Mouse (Mus musculus): ENCODE measurements around the gene Clec12b. TPM values are rescaled to one million over a fixed set of nuclear protein-coding genes. Genes with fewer than 3 reads are reported as not detected.

Clec12b gene
- total RNA-seq (2021): not detected
- long read RNA-seq, experiment 1: 0 reads
- long read RNA-seq, experiment 2: 0 reads

GRCm38 (mm10) chr6:129385774-129386173 lies at the start of gene Clec12b:
Gene Clec12b, minus strand, starts transcription at chr6:129385874.
- intact Hi-C loops (cut with DNase I): no loop called here
- no peak for DNase-seq

GRCm38 (mm10) chr6:129434239-129434638 lies 48.6 kb upstream of the Clec12b start:
- intact Hi-C loops (cut with DNase I): no loop called here
- no peak for DNase-seq

- DNase-seq: no peak
- intact Hi-C loops (cut with DNase I): no loop called here
Observed at GRCm38 (mm10) chr6:129427281-129427680, 41.6 kb upstream of the Clec12b start.

- DNase-seq: no peak
- intact Hi-C loops (cut with DNase I): no loop called here
Observed at GRCm38 (mm10) chr6:129425812-129426211, 40.1 kb upstream of the Clec12b start.

- intact Hi-C loops (cut with DNase I): no loop called here
- no peak for DNase-seq
Observed at GRCm38 (mm10) chr6:129425217-129425616, 39.5 kb upstream of the Clec12b start.

GRCm38 (mm10) chr6:129423734-129424072 lies 38.0 kb upstream of the Clec12b start:
- intact Hi-C loops (cut with DNase I): no loop called here
- DNase-seq: peak; percentile 58 to 83

GRCm38 (mm10) chr6:129423040-129423733 lies 37.5 kb upstream of the Clec12b start:
- intact Hi-C loops (cut with DNase I): no loop called here
- peak in 1 of 2 experiments; percentile 10 for DNase-seq

GRCm38 (mm10) chr6:129422311-129422710 lies 36.6 kb upstream of the Clec12b start:
- no peak for DNase-seq
- intact Hi-C loops (cut with DNase I): no loop called here

GRCm38 (mm10) chr6:129414177-129414576 lies 28.5 kb upstream of the Clec12b start:
- no peak for DNase-seq
- intact Hi-C loops (cut with DNase I): no loop called here

- intact Hi-C loops (cut with DNase I): loop anchor here (5.0 kb wide), 1 partner anchor 69 kb away; no protein-coding TSS in a partner anchor
- DNase-seq: no peak
Observed at GRCm38 (mm10) chr6:129408562-129408961, 22.9 kb upstream of the Clec12b start, which contains the start of gene Clec9a. Gene Clec9a, plus strand, starts transcription at chr6:129408862.

- no peak for DNase-seq
- intact Hi-C loops (cut with DNase I): loop anchor here (5.0 kb wide), 1 partner anchor 70 kb away; no protein-coding TSS in a partner anchor
Observed at GRCm38 (mm10) chr6:129407324-129407723, 21.6 kb upstream of the Clec12b start.

- intact Hi-C loops (cut with DNase I): loop anchor here (5.0 kb wide), 1 partner anchor 71 kb away; no protein-coding TSS in a partner anchor
- no peak for DNase-seq
Observed at GRCm38 (mm10) chr6:129405999-129406398, 20.3 kb upstream of the Clec12b start.

GRCm38 (mm10) chr6:129403391-129403790 lies 17.7 kb upstream of the Clec12b start:
- intact Hi-C loops (cut with DNase I): no loop called here
- no peak for DNase-seq

- intact Hi-C loops (cut with DNase I): no loop called here
- DNase-seq: no peak
Observed at GRCm38 (mm10) chr6:129402404-129402803, 16.7 kb upstream of the Clec12b start.

GRCm38 (mm10) chr6:129399945-129400344 lies 14.3 kb upstream of the Clec12b start:
- intact Hi-C loops (cut with DNase I): loop anchor here (5.0 kb wide), 1 partner anchor 122 kb away; no protein-coding TSS in a partner anchor
- DNase-seq: no peak

GRCm38 (mm10) chr6:129396997-129397396 lies 11.3 kb upstream of the Clec12b start, which contains the start of gene Clec1b:
Gene Clec1b, plus strand, starts transcription at chr6:129397297.
- DNase-seq: no peak
- intact Hi-C loops (cut with DNase I): loop anchor here (5.0 kb wide), 1 partner anchor 125 kb away; no protein-coding TSS in a partner anchor

GRCm38 (mm10) chr6:129393732-129394131 lies 8.1 kb upstream of the Clec12b start:
- no peak for DNase-seq
- intact Hi-C loops (cut with DNase I): loop anchor here (5.0 kb wide), 1 partner anchor 84 kb away; no protein-coding TSS in a partner anchor

GRCm38 (mm10) chr6:129393087-129393720 lies 7.5 kb upstream of the Clec12b start:
- DNase-seq: no peak
- intact Hi-C loops (cut with DNase I): loop anchor here (5.0 kb wide), 1 partner anchor 84 kb away; no protein-coding TSS in a partner anchor

- DNase-seq: no peak
- intact Hi-C loops (cut with DNase I): no loop called here
Observed at GRCm38 (mm10) chr6:129385000-129385399, 674 bp downstream of the Clec12b start.

- intact Hi-C loops (cut with DNase I): no loop called here
- no peak for DNase-seq
Observed at GRCm38 (mm10) chr6:129383466-129383865, 2.2 kb downstream of the Clec12b start.

GRCm38 (mm10) chr6:129381736-129382135 lies 3.9 kb downstream of the Clec12b start:
- no peak for DNase-seq
- intact Hi-C loops (cut with DNase I): no loop called here

Data from gastrocnemius, postnatal 36 days (tissue).